Mouse (Mus musculus) adrenal gland, postnatal 25 days (tissue): ENCODE measurements at regions not wholly inside any gene's neighbourhood (a gene's known extent, or its start where the extent isn't known, plus 50 kb on each side); places are given as distances from the start of the nearest gene placed in this dataset.
A peak's percentile ranks its signal among the peaks of the same experiment; 100 is the strongest.
"Not testable (repeated sequence)": the region's sequence is repeated elsewhere in the genome, so short reads cannot be mapped to it uniquely, and the experiment has no call there.

Experiments used
- DNase-seq: peaks from one replicate; pipeline ENCODE4 v3.0.0; 2021; ENCODE audit warnings: mixed read lengths
- microRNA-seq, 2 experiments: library from miRNA; unstranded; fragments of <30 nt; microRNA quantifications; one replicate each; pipeline ENCODE4 v1.2.0; 2021

DNA sequence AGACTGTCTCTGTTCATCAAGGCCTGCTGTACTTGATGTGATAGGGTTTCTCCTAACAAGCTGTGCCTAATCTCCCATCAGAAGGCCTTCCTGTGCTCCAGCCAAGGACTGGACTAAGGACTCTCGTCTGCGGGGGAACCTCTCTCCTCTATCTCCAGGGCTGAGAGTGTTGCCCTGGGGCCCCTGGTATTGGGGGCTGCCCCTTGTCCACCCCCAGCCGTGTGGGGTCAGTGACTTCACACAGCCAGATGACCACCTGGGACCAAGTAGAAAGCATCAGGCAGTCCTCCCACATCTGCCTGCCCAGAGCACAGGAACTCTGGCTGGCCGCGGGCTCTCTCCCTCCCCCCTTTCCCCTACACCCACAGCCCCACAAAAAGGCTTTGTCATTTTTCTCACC lies 651.5 kb upstream of the Kif2b start:
- no peak for DNase-seq

DNA sequence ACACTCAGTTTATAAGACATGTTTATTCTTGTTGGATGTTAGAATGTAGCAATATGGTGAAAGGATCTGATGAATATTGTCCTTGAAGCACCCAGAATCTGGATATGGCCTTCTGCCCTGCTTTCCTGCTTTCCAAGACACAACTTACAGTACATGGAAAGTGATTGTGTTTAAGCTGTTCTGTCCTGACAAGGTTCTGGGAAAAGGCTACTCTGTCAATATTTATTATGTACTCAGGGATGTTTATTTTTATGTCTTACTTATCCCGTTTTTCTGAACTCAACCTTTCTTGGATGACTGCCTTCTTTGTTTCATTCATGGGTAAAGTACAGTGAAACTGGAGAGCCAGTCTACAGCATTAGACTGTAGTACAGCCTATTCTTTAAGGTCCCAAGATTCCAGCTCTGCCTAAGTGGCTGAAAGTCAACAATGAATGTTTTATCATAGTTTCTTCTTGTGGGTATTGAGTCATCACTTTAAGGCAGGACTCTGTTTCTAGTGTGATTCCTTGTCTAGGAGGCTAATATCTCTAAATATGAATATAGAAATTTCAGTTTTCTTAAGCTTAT lies 631.7 kb upstream of the Kif2b start:
- DNase-seq = no peak

DNA sequence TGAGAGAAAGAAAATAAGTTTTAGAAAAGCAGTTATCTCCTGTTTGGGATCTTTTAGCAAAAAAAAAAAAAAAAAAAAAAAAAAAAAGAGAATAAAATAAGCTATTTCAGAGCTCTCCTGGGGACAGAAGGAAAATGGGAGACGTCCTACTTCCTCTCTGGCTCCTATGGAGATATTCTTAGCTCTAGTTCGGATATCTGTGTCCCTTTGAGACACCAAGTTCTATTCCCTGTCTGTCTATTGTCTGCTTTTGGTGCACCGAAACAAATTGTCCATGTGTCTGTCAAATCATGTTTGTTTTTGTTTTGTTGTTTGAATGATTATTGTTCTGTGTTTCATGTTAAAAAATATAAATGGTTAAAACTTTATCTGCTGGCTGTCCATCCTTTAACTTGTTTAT lies 601.0 kb upstream of the Kif2b start:
- DNase-seq = not testable (repeated sequence)

DNA sequence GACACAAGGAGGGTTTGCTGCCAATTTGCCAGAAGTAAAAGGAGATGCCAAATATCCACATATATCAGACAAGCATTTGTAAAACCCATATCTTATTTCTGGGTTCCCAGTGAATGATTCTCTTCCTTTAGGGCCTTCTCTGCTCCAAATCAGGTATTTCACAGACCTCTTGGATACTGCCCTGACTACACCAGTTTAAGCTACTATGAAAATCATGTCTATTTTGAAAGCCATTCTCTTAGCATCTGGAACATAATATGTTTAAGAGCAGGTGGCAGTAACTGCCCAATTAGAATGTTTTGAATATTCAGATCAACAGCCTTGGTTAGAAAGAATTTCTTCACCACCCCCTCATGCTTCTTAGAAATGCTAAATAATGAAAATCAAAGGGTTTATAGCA lies 575.8 kb upstream of the Kif2b start:
- DNase-seq = no peak

DNA sequence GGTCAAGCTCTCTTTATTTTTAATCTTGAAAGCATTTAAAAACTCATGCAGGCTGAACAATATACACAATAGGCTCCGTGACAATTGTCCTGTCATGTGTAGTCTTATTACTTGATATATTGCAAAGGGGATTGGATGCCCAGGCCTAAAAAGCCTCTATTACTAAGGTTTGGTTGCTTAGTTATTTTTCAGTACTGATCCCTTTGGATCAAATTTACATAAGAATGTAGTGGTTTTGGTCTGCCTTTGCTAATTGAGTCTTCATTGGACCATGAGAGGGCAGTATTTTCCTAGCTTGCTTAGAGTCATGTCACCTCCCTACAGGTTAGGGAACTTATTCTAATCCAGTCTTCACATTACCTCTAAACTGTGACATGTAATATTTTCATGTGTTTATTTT lies 558.3 kb upstream of the Kif2b start:
- DNase-seq = no peak

DNA sequence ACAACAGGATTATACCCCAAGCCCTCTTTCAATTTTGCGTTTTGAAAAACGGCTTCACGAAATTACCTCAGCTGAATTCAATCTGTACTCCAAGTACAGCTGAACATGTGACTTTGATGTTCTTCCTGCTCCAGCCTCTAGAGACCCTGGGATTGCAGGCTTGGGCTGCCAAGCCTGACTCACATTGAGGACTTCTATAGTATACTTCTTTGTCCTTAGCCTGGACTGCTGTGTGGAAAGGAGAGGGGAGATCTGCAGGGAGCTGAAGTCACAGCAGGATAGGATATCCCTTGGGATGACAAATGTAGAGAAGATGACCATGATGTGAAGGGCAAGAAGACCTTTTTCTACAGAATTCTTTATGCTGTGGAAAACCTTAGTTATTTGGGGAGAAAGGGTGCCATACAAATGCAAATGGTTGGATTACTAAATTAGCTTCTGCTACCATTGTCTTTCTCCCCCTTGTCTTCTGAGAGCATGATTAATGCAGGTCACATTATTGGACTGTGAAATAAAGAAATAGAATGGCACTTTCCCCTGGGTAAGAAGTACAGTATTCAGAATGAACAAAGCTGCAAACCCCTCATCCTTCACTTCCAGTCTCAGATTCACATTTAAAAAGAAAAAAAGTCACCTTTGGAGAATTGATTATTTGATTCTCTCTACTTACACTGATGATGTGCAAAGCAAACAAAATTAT lies 557.7 kb upstream of the Kif2b start:
- no peak for DNase-seq

DNA sequence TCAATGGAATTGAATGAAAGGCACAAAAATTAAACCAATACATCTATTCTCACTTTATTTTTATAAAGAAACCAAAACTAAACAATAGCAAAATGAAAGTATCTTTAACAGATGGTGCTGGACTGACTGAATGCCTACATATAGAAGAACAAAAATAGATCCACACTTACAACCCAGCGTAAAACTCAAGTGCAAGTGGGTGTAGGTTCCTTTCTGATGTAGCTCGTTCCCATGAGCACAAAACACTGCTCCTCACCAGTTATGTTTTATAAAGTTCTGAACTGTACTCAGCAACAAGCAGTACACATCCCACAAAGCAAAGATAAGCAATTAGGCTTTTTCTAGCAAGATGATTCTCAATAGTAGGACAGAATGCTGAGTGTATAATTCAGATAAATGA lies 507.4 kb upstream of the Kif2b start:
- no peak for DNase-seq

DNA sequence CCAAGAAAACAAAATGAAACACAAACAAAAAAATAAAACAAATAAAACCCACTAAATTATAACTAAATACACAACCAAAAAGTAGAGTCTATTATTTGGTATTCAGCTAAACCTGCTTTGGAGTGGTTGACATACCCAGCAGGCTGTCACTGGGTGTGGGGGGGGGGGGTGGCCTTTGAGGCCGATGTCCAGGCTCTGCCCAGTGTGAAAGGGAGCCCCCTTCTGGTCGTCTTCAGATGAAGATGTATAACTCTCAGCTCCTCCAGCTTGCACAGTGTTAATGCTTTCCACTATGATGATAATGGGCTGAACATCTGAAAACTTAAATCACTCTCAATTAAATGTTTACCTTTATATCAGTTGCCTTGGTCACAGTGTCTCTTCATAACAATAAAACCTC lies 464.3 kb upstream of the Kif2b start:
- peak; percentile 6 for DNase-seq

DNA sequence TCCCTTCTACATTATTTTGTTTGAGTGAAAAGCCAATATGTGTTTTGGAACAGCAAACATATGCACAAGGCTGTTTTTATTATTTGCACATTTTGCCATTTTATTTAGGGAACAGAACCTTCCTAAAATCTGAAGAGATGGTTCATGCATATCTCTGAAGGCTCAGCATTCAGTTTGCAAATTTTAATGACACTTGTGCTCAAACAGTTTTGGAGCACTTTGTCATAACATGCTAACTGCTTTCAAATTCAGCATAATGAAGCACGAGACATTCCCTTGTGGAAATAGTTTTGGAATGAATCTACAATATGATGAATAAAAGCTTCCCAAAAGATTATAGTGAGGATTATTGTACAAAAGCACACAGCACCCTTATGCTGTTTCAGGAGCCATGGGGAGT lies 462.8 kb upstream of the Kif2b start:
- no peak for DNase-seq

DNA sequence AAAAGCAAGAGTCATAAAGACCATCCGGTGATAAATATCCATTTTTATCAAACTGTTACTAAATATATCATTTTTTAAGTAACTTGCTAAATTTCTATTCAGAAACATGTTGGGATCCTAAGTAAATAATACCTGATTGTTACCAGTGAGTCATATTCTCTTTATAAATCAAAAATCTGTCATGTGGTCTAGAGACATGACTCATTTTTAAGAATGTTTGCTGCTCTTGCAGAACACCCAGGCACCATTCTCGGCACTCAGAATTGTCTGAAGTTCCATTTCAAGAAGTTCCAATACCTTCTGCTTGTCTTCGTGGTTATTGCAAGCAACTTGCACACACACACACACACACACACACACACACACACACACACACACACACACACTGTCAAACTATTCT lies 441.1 kb upstream of the Kif2b start:
- DNase-seq = no peak

DNA sequence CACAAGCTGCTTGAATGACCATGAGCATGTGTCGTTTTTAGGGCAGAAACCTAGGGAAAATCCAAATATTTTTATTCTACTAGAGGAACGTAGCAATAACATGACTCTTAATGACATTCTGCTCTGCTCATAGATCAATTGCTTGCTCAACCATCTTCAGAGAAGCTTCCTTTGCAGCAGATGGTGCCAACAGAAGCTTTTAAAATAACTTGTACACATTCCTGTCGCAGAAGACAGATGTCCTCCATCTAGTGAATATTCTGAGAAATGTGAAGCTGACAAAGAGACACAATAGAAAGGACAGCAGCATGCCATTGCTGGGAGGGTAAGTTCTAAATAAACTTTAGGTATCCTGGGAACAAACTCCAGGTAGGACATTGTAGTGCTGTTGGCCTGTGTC lies 433.9 kb upstream of the Kif2b start:
- DNase-seq = no peak

DNA sequence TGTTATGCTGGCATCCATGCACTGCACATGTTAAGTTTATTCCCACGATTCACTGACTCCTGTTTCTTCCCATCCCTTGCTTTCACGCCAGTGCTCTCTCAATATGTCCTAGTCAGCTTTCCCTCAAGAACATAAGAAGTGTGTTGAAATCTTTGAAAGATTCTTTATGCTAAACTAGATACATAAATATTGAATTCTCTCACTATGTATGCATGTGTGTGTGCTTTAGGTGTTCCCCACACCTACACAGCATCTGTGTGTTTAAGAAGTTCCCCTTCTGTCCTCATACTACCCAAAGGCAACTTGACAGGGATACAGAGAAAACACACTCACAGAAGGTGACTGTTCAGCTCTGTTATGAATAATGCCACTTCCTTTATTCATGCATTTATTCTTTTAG lies 418.2 kb upstream of the Kif2b start:
- DNase-seq = no peak

DNA sequence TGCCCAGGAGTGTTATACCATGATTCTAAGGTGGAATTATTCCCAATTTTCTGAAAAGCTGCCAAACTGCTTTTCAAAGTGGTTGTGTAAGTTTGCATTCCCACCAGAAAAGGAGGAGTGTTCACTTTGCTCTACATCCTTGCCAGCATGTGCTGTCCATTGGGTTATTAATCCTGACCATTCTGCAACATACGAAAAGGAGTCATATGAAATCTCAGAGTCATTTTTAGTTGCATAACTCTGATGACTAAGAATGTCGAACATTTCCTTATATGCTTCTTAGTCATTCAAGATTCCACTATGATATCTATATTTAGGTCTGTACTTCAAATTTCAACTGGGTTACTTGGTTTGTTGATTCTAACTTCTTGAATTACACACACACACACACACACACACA lies 392.2 kb upstream of the Kif2b start:
- DNase-seq = no peak

DNA sequence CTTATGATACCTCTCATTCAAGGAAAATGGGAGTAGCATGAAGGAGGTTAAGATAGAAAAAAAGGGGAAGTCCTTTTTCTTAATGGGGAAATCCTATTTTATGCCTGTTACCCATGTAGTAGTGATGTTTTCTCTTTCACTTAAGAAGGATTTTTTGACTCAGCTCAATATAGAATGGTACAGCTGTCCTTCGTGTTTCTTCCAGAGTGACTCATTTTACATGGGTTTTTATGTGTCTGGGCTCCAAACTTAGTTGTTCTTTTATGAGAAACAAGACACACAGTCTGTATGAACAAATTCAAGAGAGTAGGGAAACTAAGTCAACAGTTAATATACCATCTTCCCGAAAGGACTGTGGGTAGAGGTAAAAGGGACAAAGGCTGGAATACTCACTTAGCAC lies 367.0 kb upstream of the Kif2b start:
- no peak for DNase-seq

Small RNA genes lying in the stretch of these regions (microRNA-seq; reads per million reads assigned to microRNA genes)
- 0 reads per million in 2 experiments for gene Gm22702
